Mouse (Mus musculus) MEL (cell line): ENCODE results near the gene Trarg1. TPM values are rescaled to one million over a fixed set of nuclear protein-coding genes. Genes with fewer than 3 reads are reported as not detected.
A peak's percentile ranks its signal among the peaks of the same experiment; 100 is the strongest.

Experiments used
- DNase-seq: peaks from one replicate; pipeline ENCODE4 v3.0.0; 2011; ENCODE audit warnings: low read depth, low spot score
- H3K27ac ChIP-seq: 2 replicates; pipeline ENCODE4 v1.5.1; 2012; ENCODE audit warnings: low read depth, mild to moderate bottlenecking, control low read depth, low read length, moderate library complexity; ENCODE audit not compliant: control insufficient read depth
- H3K27me3 ChIP-seq, 2 experiments: fragments of 150-350 bp in 1 of 2; sonication (generic) in 1 of 2; 2 replicates each; pipeline ENCODE4 v1.6.1; 2012; ENCODE audit warnings: low read length in 2 of 2, mild to moderate bottlenecking in 2 of 2, improper control_type of control experiment in 1 of 2, moderate library complexity in 1 of 2; ENCODE audit not compliant: insufficient read depth in 2 of 2, control insufficient read depth in 1 of 2
- H3K36me3 ChIP-seq, 2 experiments: 2 replicates each; pipeline ENCODE4 v1.6.1; 2012 to 2014; ENCODE audit warnings: low read length in 2 of 2, improper control_type of control experiment in 1 of 2, inconsistent platforms in 1 of 2, mild to moderate bottlenecking in 1 of 2; ENCODE audit not compliant: insufficient read depth in 2 of 2, control insufficient read depth in 1 of 2
- H3K4me1 ChIP-seq, 2 experiments: fragments of 150-350 bp in 1 of 2; sonication (generic) in 1 of 2; 2 replicates each; pipeline ENCODE4 v1.6.1; 2012; ENCODE audit warnings: low read length in 2 of 2, improper control_type of control experiment in 1 of 2, mild to moderate bottlenecking in 1 of 2; ENCODE audit not compliant: insufficient read depth in 2 of 2, control insufficient read depth in 1 of 2
- H3K4me3 ChIP-seq, 2 experiments: fragments of 150-350 bp in 1 of 2; sonication (generic) in 1 of 2; 2 replicates each; pipeline ENCODE4 v1.5.1; 2012; ENCODE audit warnings: low read depth in 2 of 2, low read length in 2 of 2, mild to moderate bottlenecking in 2 of 2, moderate library complexity in 2 of 2, control low read depth in 1 of 2, improper control_type of control experiment in 1 of 2; ENCODE audit not compliant: control insufficient read depth in 1 of 2, insufficient read depth in 1 of 2
- H3K79me2 ChIP-seq: 2 replicates; pipeline ENCODE4 v1.6.1; 2012; ENCODE audit warnings: mild to moderate bottlenecking, low read length, moderate library complexity; ENCODE audit not compliant: control insufficient read depth, poor library complexity, insufficient read depth
- H3K9ac ChIP-seq: 2 replicates; pipeline ENCODE4 v1.6.1; 2012; ENCODE audit warnings: low read depth, mild to moderate bottlenecking, control low read depth, low read length, moderate library complexity; ENCODE audit not compliant: control insufficient read depth, poor library complexity, severe bottlenecking
- H3K9me3 ChIP-seq: fragments of 150-350 bp; sonication (generic); replicated peaks from 2 replicates; pipeline ENCODE4 v1.6.1; 2012; ENCODE audit warnings: mild to moderate bottlenecking, low read length, improper control_type of control experiment, moderate library complexity; ENCODE audit not compliant: insufficient read depth
- CHD2 ChIP-seq: IDR thresholded peaks from 2 replicates; pipeline ENCODE4 v1.6.1; 2011; ENCODE audit warnings: low read length, improper control_type of control experiment
- CTCF ChIP-seq, 3 experiments: IDR thresholded peaks in 2 of 3; conservative IDR thresholded peaks in 1 of 3; 2 replicates each; pipeline ENCODE4 v1.5.1; 2011 to 2012; ENCODE audit warnings: low read length in 3 of 3, low read depth in 2 of 3, mild to moderate bottlenecking in 2 of 3, improper control_type of control experiment in 1 of 3, inconsistent platforms in 1 of 3, mixed read lengths in 1 of 3, moderate library complexity in 1 of 3; ENCODE audit not compliant: control insufficient read depth in 1 of 3, insufficient read depth in 1 of 3, poor library complexity in 1 of 3, severe bottlenecking in 1 of 3
- E2F4 ChIP-seq: IDR thresholded peaks from 2 replicates; pipeline ENCODE4 v1.6.1; 2011; ENCODE audit warnings: low read depth, low read length, improper control_type of control experiment, borderline replicate concordance
- EP300 ChIP-seq, 2 experiments: IDR thresholded peaks; 2 replicates each; pipeline ENCODE4 v1.6.1; 2011; ENCODE audit warnings: improper control_type of control experiment in 2 of 2, low read length in 2 of 2, low read depth in 1 of 2, mild to moderate bottlenecking in 1 of 2
- JUND ChIP-seq: IDR thresholded peaks from 2 replicates; pipeline ENCODE4 v1.6.1; 2011; ENCODE audit warnings: low read depth, mild to moderate bottlenecking, improper control_type of control experiment, low read length
- MEF2A ChIP-seq: IDR thresholded peaks from 2 replicates; pipeline ENCODE4 v1.6.1; 2014; ENCODE audit warnings: low read depth, mild to moderate bottlenecking, inconsistent platforms, low read length, improper control_type of control experiment; ENCODE audit not compliant: poor library complexity, insufficient replicate concordance, severe bottlenecking; ENCODE audit errors: extremely low read depth
- MYB ChIP-seq: IDR thresholded peaks from 2 replicates; pipeline ENCODE4 v1.6.1; 2011; ENCODE audit warnings: mild to moderate bottlenecking, low read depth, low read length, improper control_type of control experiment
- NELFE ChIP-seq: IDR thresholded peaks from 2 replicates; pipeline ENCODE4 v1.6.1; 2011; ENCODE audit warnings: low read depth, low read length, improper control_type of control experiment
- NRF1 ChIP-seq: IDR thresholded peaks from 2 replicates; pipeline ENCODE4 v1.6.1; 2014; ENCODE audit warnings: low read depth, mild to moderate bottlenecking, inconsistent platforms, low read length, improper control_type of control experiment, moderate library complexity; ENCODE audit not compliant: poor library complexity, insufficient read depth, severe bottlenecking
- POLR2A ChIP-seq, 2 experiments: IDR thresholded peaks; 2 replicates each; pipeline ENCODE4 v1.6.1; 2011 to 2012; ENCODE audit warnings: low read length in 2 of 2, mild to moderate bottlenecking in 2 of 2, control low read depth in 1 of 2, improper control_type of control experiment in 1 of 2, low read depth in 1 of 2, moderate library complexity in 1 of 2; ENCODE audit not compliant: control insufficient read depth in 1 of 2, insufficient read depth in 1 of 2, poor library complexity in 1 of 2
- POLR2AphosphoS5 ChIP-seq: IDR thresholded peaks from 2 replicates; pipeline ENCODE4 v1.6.1; 2012; ENCODE audit warnings: low read depth, borderline replicate concordance, mild to moderate bottlenecking, inconsistent platforms, low read length, moderate library complexity, mixed read lengths
- RAD21 ChIP-seq: IDR thresholded peaks from 2 replicates; pipeline ENCODE4 v1.6.1; 2011; ENCODE audit warnings: mild to moderate bottlenecking, low read depth, low read length, improper control_type of control experiment
- RCOR1 ChIP-seq: IDR thresholded peaks from 2 replicates; pipeline ENCODE4 v1.6.1; 2012; ENCODE audit warnings: low read depth, mild to moderate bottlenecking, inconsistent platforms, low read length, improper control_type of control experiment
- SMC3 ChIP-seq: IDR thresholded peaks from 2 replicates; pipeline ENCODE4 v1.6.1; 2011; ENCODE audit warnings: low read depth, low read length, improper control_type of control experiment
- TBP ChIP-seq: IDR thresholded peaks from 2 replicates; pipeline ENCODE4 v1.8.0; 2011; ENCODE audit warnings: low read depth, low read length, improper control_type of control experiment
- TCF12 ChIP-seq: IDR thresholded peaks from 2 replicates; pipeline ENCODE4 v1.6.1; 2014; ENCODE audit warnings: low read depth, mild to moderate bottlenecking, inconsistent platforms, low read length, improper control_type of control experiment, moderate library complexity
- UBTF ChIP-seq: IDR thresholded peaks from 2 replicates; pipeline ENCODE4 v1.6.1; 2012; ENCODE audit warnings: low read depth, mild to moderate bottlenecking, inconsistent platforms, low read length, improper control_type of control experiment, moderate library complexity, borderline replicate concordance; ENCODE audit not compliant: insufficient read depth
- USF1 ChIP-seq: IDR thresholded peaks from 2 replicates; pipeline ENCODE4 v1.6.1; 2014; ENCODE audit warnings: low read depth, mild to moderate bottlenecking, inconsistent platforms, low read length, improper control_type of control experiment, moderate library complexity
- USF2 ChIP-seq, 2 experiments: IDR thresholded peaks; 2 replicates each; pipeline ENCODE4 v1.6.1; 2011 to 2012; ENCODE audit warnings: improper control_type of control experiment in 2 of 2, low read length in 2 of 2, borderline replicate concordance in 1 of 2, inconsistent platforms in 1 of 2, low read depth in 1 of 2, mild to moderate bottlenecking in 1 of 2; ENCODE audit not compliant: insufficient read depth in 1 of 2
- ZC3H11A ChIP-seq: IDR thresholded peaks from 2 replicates; pipeline ENCODE4 v1.6.1; 2012; ENCODE audit warnings: low read depth, mild to moderate bottlenecking, inconsistent platforms, low read length, improper control_type of control experiment
- ZNF384 ChIP-seq: IDR thresholded peaks from 2 replicates; pipeline ENCODE4 v1.6.1; 2012; ENCODE audit warnings: low read depth, mild to moderate bottlenecking, inconsistent platforms, low read length, improper control_type of control experiment
- polyA plus RNA-seq, 2 experiments: library from polyadenylated mRNA; stranded (reverse) in 1 of 2; unstranded in 1 of 2; fragments of >175 nt in 1 of 2; fragments of >200 nt in 1 of 2; gene quantifications; 2 replicates each; pipeline versions ENCODE4 v1.2.1 to v1.2.4; 2012; ENCODE audit warnings: low replicate concordance in 2 of 2, low read depth in 1 of 2; ENCODE audit not compliant: insufficient read length in 2 of 2, insufficient read depth in 1 of 2, missing spikeins in 1 of 2
- total RNA-seq: library from RNA; depleted of rRNA; stranded (reverse); fragments of 300-350 nt; gene quantifications from 2 replicates; pipeline ENCODE4 v1.2.3, GENCODE M21; 2012

The Trarg1 gene
- total and polyA plus RNA-seq, 3 experiments: not detected

GRCm38 (mm10) chr11:76652838-76653334 lies 26.7 kb upstream of the Trarg1 start:
- Histone ChIP-seq H3K9ac (no peak overlapping the region), H3K4me3 (no peak overlapping the region)
- no peak for TF ChIP-seq USF2 (IDR thresholded peaks at IDR 0.05; ENCODE audit: borderline replicate concordance in 1 of 2, insufficient read depth in 1 of 2, low read depth in 1 of 2, low read length in 2 of 2)
- TF ChIP-seq UBTF: no peak
- TF ChIP-seq USF1: no peak
- no peak for TF ChIP-seq E2F4
- TF ChIP-seq NELFE: no peak
- no peak for TF ChIP-seq POLR2A (IDR thresholded peaks at IDR 0.05; ENCODE audit: control insufficient read depth in 1 of 2, insufficient read depth in 1 of 2, low read depth in 1 of 2, low read length in 2 of 2, poor library complexity in 1 of 2)
- no peak for TF ChIP-seq CTCF (IDR thresholded peaks at IDR 0.05 in 2 of 3, conservative IDR thresholded peaks at IDR 0.05 in 1 of 3; ENCODE audit: control insufficient read depth in 1 of 3, insufficient read depth in 1 of 3, low read depth in 2 of 3, low read length in 3 of 3, poor library complexity in 1 of 3, severe bottlenecking in 1 of 3)
- TF ChIP-seq ZNF384: no peak
- no peak for TF ChIP-seq EP300 (IDR thresholded peaks at IDR 0.05; ENCODE audit: low read depth in 1 of 2, low read length in 2 of 2)
- no peak for TF ChIP-seq RCOR1
- no peak for TF ChIP-seq TCF12
- TF ChIP-seq ZC3H11A: no peak
- TF ChIP-seq JUND: no peak
- no peak for TF ChIP-seq SMC3
- no peak for TF ChIP-seq POLR2AphosphoS5
- TF ChIP-seq RAD21: no peak
- no peak for TF ChIP-seq CHD2
- TF ChIP-seq MEF2A: no peak
- TF ChIP-seq, all 39 proteins: peak for 0
- no peak for DNase-seq
- no peaks in the 10 kb centered on the region for H3K36me3 ChIP-seq
- H3K79me2 ChIP-seq: no peaks in the 10 kb centered on the region
- peaks cover 2 to 5% of the 10 kb centered on the region in 2 experiments for H3K27me3 ChIP-seq
- H3K9me3 ChIP-seq: no peaks in the 10 kb centered on the region
- no peaks in the 10 kb centered on the region for H3K4me1 ChIP-seq
- no peak overlapping the region for H3K27ac ChIP-seq

- no peaks in the 10 kb centered on the region for H3K4me1 ChIP-seq
- TF ChIP-seq ZNF384 (no peak), CTCF (IDR thresholded peaks at IDR 0.05 in 2 of 3, conservative IDR thresholded peaks at IDR 0.05 in 1 of 3; ENCODE audit: control insufficient read depth in 1 of 3, insufficient read depth in 1 of 3, low read depth in 2 of 3, low read length in 3 of 3, poor library complexity in 1 of 3, severe bottlenecking in 1 of 3) (peak; percentile 3 to 76 (median 60); a peak in 5 of 6 replicates), MYB (no peak), RAD21 (peak; percentile 78), SMC3 (peak; percentile 64), TBP (no peak), NRF1 (no peak), ZC3H11A (peak; percentile 41; the same call in 1 of the 2 replicates)
- H3K9ac ChIP-seq: no peak overlapping the region
- no peak overlapping the region for H3K27ac ChIP-seq
- H3K9me3 ChIP-seq: no peaks in the 10 kb centered on the region
- no peak overlapping the region for H3K4me3 ChIP-seq
- H3K79me2 ChIP-seq: no peaks in the 10 kb centered on the region
- peaks cover 7 to 8% of the 10 kb centered on the region in 2 experiments for H3K27me3 ChIP-seq
- no peaks in the 10 kb centered on the region for H3K36me3 ChIP-seq
- peak; percentile 65 for DNase-seq
Measured at GRCm38 (mm10) chr11:76655106-76655505, 24.5 kb upstream of the Trarg1 start.
